Mouse (Mus musculus) MEL (cell line): ENCODE data around the gene Utrn. TPM values are rescaled to one million over a fixed set of nuclear protein-coding genes. Genes with fewer than 3 reads are reported as not detected.

Source experiments
- DNase-seq: peaks from one replicate; pipeline ENCODE4 v3.0.0; 2011; ENCODE audit warnings: low read depth, low spot score
- H3K27ac ChIP-seq: 2 replicates; pipeline ENCODE4 v1.5.1; 2012; ENCODE audit warnings: low read depth, mild to moderate bottlenecking, control low read depth, low read length, moderate library complexity; ENCODE audit not compliant: control insufficient read depth
- H3K27me3 ChIP-seq, 2 experiments: fragments of 150-350 bp in 1 of 2; sonication (generic) in 1 of 2; 2 replicates each; pipeline ENCODE4 v1.6.1; 2012; ENCODE audit warnings: low read length in 2 of 2, mild to moderate bottlenecking in 2 of 2, improper control_type of control experiment in 1 of 2, moderate library complexity in 1 of 2; ENCODE audit not compliant: insufficient read depth in 2 of 2, control insufficient read depth in 1 of 2
- H3K36me3 ChIP-seq, 2 experiments: 2 replicates each; pipeline ENCODE4 v1.6.1; 2012 to 2014; ENCODE audit warnings: low read length in 2 of 2, improper control_type of control experiment in 1 of 2, inconsistent platforms in 1 of 2, mild to moderate bottlenecking in 1 of 2; ENCODE audit not compliant: insufficient read depth in 2 of 2, control insufficient read depth in 1 of 2
- H3K4me1 ChIP-seq, 2 experiments: fragments of 150-350 bp in 1 of 2; sonication (generic) in 1 of 2; 2 replicates each; pipeline ENCODE4 v1.6.1; 2012; ENCODE audit warnings: low read length in 2 of 2, improper control_type of control experiment in 1 of 2, mild to moderate bottlenecking in 1 of 2; ENCODE audit not compliant: insufficient read depth in 2 of 2, control insufficient read depth in 1 of 2
- H3K4me3 ChIP-seq, 2 experiments: fragments of 150-350 bp in 1 of 2; sonication (generic) in 1 of 2; 2 replicates each; pipeline ENCODE4 v1.5.1; 2012; ENCODE audit warnings: low read depth in 2 of 2, low read length in 2 of 2, mild to moderate bottlenecking in 2 of 2, moderate library complexity in 2 of 2, control low read depth in 1 of 2, improper control_type of control experiment in 1 of 2; ENCODE audit not compliant: control insufficient read depth in 1 of 2, insufficient read depth in 1 of 2
- H3K79me2 ChIP-seq: 2 replicates; pipeline ENCODE4 v1.6.1; 2012; ENCODE audit warnings: mild to moderate bottlenecking, low read length, moderate library complexity; ENCODE audit not compliant: control insufficient read depth, poor library complexity, insufficient read depth
- H3K9ac ChIP-seq: 2 replicates; pipeline ENCODE4 v1.6.1; 2012; ENCODE audit warnings: low read depth, mild to moderate bottlenecking, control low read depth, low read length, moderate library complexity; ENCODE audit not compliant: control insufficient read depth, poor library complexity, severe bottlenecking
- H3K9me3 ChIP-seq: fragments of 150-350 bp; sonication (generic); replicated peaks from 2 replicates; pipeline ENCODE4 v1.6.1; 2012; ENCODE audit warnings: mild to moderate bottlenecking, low read length, improper control_type of control experiment, moderate library complexity; ENCODE audit not compliant: insufficient read depth
- BHLHE40 ChIP-seq: IDR thresholded peaks from 2 replicates; pipeline ENCODE4 v1.6.1; 2012; ENCODE audit warnings: low read depth, mild to moderate bottlenecking, inconsistent platforms, low read length, improper control_type of control experiment, borderline replicate concordance
- E2F4 ChIP-seq: IDR thresholded peaks from 2 replicates; pipeline ENCODE4 v1.6.1; 2011; ENCODE audit warnings: low read depth, low read length, improper control_type of control experiment, borderline replicate concordance
- EP300 ChIP-seq, 2 experiments: IDR thresholded peaks; 2 replicates each; pipeline ENCODE4 v1.6.1; 2011; ENCODE audit warnings: improper control_type of control experiment in 2 of 2, low read length in 2 of 2, low read depth in 1 of 2, mild to moderate bottlenecking in 1 of 2
- ETS1 ChIP-seq: IDR thresholded peaks from 2 replicates; pipeline ENCODE4 v1.6.1; 2012; ENCODE audit warnings: low read depth, mild to moderate bottlenecking, inconsistent platforms, low read length, improper control_type of control experiment, moderate library complexity
- GATA1 ChIP-seq: IDR thresholded peaks from 2 replicates; pipeline ENCODE4 v1.6.1; 2011; ENCODE audit warnings: low read depth, low read length, improper control_type of control experiment
- JUND ChIP-seq: IDR thresholded peaks from 2 replicates; pipeline ENCODE4 v1.6.1; 2011; ENCODE audit warnings: low read depth, mild to moderate bottlenecking, improper control_type of control experiment, low read length
- MAFK ChIP-seq: IDR thresholded peaks from 2 replicates; pipeline ENCODE4 v1.6.1; 2011; ENCODE audit warnings: low read depth, mild to moderate bottlenecking, low read length, improper control_type of control experiment, borderline replicate concordance
- MEF2A ChIP-seq: IDR thresholded peaks from 2 replicates; pipeline ENCODE4 v1.6.1; 2014; ENCODE audit warnings: low read depth, mild to moderate bottlenecking, inconsistent platforms, low read length, improper control_type of control experiment; ENCODE audit not compliant: poor library complexity, insufficient replicate concordance, severe bottlenecking; ENCODE audit errors: extremely low read depth
- MYC ChIP-seq: IDR thresholded peaks from 2 replicates; pipeline ENCODE4 v1.6.1; 2011; ENCODE audit warnings: low read depth, mild to moderate bottlenecking, low read length, improper control_type of control experiment, moderate library complexity
- NELFE ChIP-seq: IDR thresholded peaks from 2 replicates; pipeline ENCODE4 v1.6.1; 2011; ENCODE audit warnings: low read depth, low read length, improper control_type of control experiment
- NRF1 ChIP-seq: IDR thresholded peaks from 2 replicates; pipeline ENCODE4 v1.6.1; 2014; ENCODE audit warnings: low read depth, mild to moderate bottlenecking, inconsistent platforms, low read length, improper control_type of control experiment, moderate library complexity; ENCODE audit not compliant: poor library complexity, insufficient read depth, severe bottlenecking
- POLR2AphosphoS2 ChIP-seq: IDR thresholded peaks from 2 replicates; pipeline ENCODE4 v1.6.1; 2011; ENCODE audit warnings: low read length, improper control_type of control experiment
- RAD21 ChIP-seq: IDR thresholded peaks from 2 replicates; pipeline ENCODE4 v1.6.1; 2011; ENCODE audit warnings: mild to moderate bottlenecking, low read depth, low read length, improper control_type of control experiment
- RCOR1 ChIP-seq: IDR thresholded peaks from 2 replicates; pipeline ENCODE4 v1.6.1; 2012; ENCODE audit warnings: low read depth, mild to moderate bottlenecking, inconsistent platforms, low read length, improper control_type of control experiment
- SIN3A ChIP-seq: IDR thresholded peaks from 2 replicates; pipeline ENCODE4 v1.6.1; 2012; ENCODE audit warnings: low read length, improper control_type of control experiment, inconsistent platforms
- SMC3 ChIP-seq: IDR thresholded peaks from 2 replicates; pipeline ENCODE4 v1.6.1; 2011; ENCODE audit warnings: low read depth, low read length, improper control_type of control experiment
- TAL1 ChIP-seq: IDR thresholded peaks from 2 replicates; pipeline ENCODE4 v1.6.1; 2012; ENCODE audit warnings: mild to moderate bottlenecking, inconsistent platforms, low read length, moderate library complexity, mixed read lengths
- TBP ChIP-seq: IDR thresholded peaks from 2 replicates; pipeline ENCODE4 v1.8.0; 2011; ENCODE audit warnings: low read depth, low read length, improper control_type of control experiment
- USF1 ChIP-seq: IDR thresholded peaks from 2 replicates; pipeline ENCODE4 v1.6.1; 2014; ENCODE audit warnings: low read depth, mild to moderate bottlenecking, inconsistent platforms, low read length, improper control_type of control experiment, moderate library complexity
- ZC3H11A ChIP-seq: IDR thresholded peaks from 2 replicates; pipeline ENCODE4 v1.6.1; 2012; ENCODE audit warnings: low read depth, mild to moderate bottlenecking, inconsistent platforms, low read length, improper control_type of control experiment
- ZKSCAN1 ChIP-seq: IDR thresholded peaks from 2 replicates; pipeline ENCODE4 v1.6.1; 2012; ENCODE audit warnings: low read depth, mild to moderate bottlenecking, inconsistent platforms, low read length, improper control_type of control experiment, moderate library complexity
- ZMIZ1 ChIP-seq: IDR thresholded peaks from 2 replicates; pipeline ENCODE4 v1.6.1; 2012; ENCODE audit warnings: low read depth, mild to moderate bottlenecking, inconsistent platforms, low read length, improper control_type of control experiment, moderate library complexity
- ZNF384 ChIP-seq: IDR thresholded peaks from 2 replicates; pipeline ENCODE4 v1.6.1; 2012; ENCODE audit warnings: low read depth, mild to moderate bottlenecking, inconsistent platforms, low read length, improper control_type of control experiment
- polyA plus RNA-seq, 2 experiments: library from polyadenylated mRNA; stranded (reverse) in 1 of 2; unstranded in 1 of 2; fragments of >175 nt in 1 of 2; fragments of >200 nt in 1 of 2; gene quantifications; 2 replicates each; pipeline versions ENCODE4 v1.2.1 to v1.2.4; 2012; ENCODE audit warnings: low replicate concordance in 2 of 2, low read depth in 1 of 2; ENCODE audit not compliant: insufficient read length in 2 of 2, insufficient read depth in 1 of 2, missing spikeins in 1 of 2
- total RNA-seq: library from RNA; depleted of rRNA; stranded (reverse); fragments of 300-350 nt; gene quantifications from 2 replicates; pipeline ENCODE4 v1.2.3, GENCODE M21; 2012

Utrn gene
- total and polyA plus RNA-seq, 3 experiments = 2.3 to 4.3 TPM; not detected in 1

DNA sequence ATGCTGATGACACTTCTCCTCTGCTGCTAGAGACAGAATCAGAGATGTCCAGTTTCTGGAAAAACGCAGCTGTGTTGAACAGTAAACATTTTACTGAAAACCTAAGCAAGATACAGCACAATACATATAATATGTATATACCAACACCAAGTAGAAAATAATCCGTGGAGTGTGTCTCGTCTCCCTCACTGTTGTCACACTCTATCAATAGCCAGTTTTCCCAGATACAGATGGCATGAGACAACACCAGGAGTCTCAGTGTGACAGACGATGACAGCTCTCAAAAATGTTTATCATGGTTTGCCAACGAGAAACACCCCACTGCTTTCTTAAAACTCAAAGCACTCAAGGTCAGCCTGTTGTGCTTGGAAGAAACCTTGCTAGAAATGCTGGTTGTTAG is 515.1 kb downstream of the Utrn start:
- DNase-seq = no peak
- no peaks in the 10 kb centered on the region for H3K36me3 ChIP-seq
- H3K79me2 ChIP-seq = no peaks in the 10 kb centered on the region
- no peaks in the 10 kb centered on the region for H3K27me3 ChIP-seq
- no peaks in the 10 kb centered on the region for H3K4me1 ChIP-seq
- no peak overlapping the region for H3K4me3 ChIP-seq
- no peak overlapping the region for H3K27ac ChIP-seq
- no peaks in the 10 kb centered on the region for H3K9me3 ChIP-seq
- H3K9ac ChIP-seq = no peak overlapping the region
- TF ChIP-seq BHLHE40 (no peak), RAD21 (no peak), RCOR1 (no peak), E2F4 (no peak), EP300 (IDR thresholded peaks at IDR 0.05; ENCODE audit: low read depth in 1 of 2, low read length in 2 of 2) (no peak), NELFE (no peak), ZKSCAN1 (no peak), SMC3 (no peak), NRF1 (no peak), POLR2AphosphoS2 (no peak), SIN3A (no peak), TBP (no peak), ETS1 (no peak), GATA1 (no peak)
- TF ChIP-seq, all 39 proteins: peak for 0

DNA sequence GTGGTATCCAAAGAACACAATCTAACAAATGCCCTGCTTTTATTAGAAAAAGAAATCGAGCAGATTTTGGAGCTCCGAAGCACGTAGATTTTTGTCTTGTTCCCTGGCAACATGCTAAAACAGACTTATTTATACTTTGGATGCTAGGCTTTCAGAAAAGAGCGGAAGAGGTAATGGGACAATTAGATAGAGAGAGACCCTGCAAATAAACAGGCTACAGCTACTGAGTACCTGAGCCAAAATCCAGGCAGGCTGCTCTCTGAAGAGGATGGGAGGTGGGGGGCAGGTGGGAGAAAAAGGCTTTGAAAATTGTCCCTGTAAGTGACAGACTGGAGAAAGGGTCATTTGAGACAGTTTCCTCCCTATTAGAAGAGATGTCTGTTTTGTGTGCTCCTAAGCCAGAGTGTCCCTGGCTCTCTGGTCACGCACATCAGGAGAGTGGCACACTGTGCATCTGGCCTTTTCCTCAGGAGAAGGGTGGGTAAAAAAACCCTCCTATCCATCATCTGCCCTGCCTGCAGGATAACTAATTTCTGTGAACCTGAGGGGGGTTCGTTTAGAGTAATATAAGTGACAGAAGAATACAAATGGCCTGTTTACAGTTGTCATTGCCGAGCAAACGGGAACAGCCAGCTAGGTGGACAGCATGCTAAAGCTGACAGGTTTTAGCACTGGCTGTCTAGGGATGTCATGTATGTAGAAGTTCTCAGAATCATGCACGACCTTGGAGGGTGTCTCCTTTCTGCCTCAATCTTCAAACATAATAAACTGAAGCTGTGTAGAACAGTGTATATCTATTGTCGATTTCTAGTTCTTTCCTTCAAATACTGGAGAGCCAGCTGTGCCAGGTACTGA is 529.2 kb downstream of the Utrn start:
- Histone ChIP-seq H3K4me1 (no peaks in the 10 kb centered on the region), H3K27ac (no peak overlapping the region), H3K9ac (no peak overlapping the region), H3K79me2 (no peaks in the 10 kb centered on the region), H3K4me3 (no peak overlapping the region), H3K9me3 (no peaks in the 10 kb centered on the region), H3K27me3 (peaks cover 0 to 3% of the 10 kb centered on the region in 2 experiments; a peak in 3 of 4 replicates), H3K36me3 (no peaks in the 10 kb centered on the region)
- DNase-seq = no peak
- TF ChIP-seq ZMIZ1 = no peak
- no peak for TF ChIP-seq RAD21
- no peak for TF ChIP-seq MAFK
- no peak for TF ChIP-seq ZC3H11A
- no peak for TF ChIP-seq MEF2A
- TF ChIP-seq ZNF384 = no peak
- TF ChIP-seq TAL1 = no peak
- TF ChIP-seq MYC = no peak
- TF ChIP-seq POLR2AphosphoS2 = no peak
- TF ChIP-seq RCOR1 = no peak
- TF ChIP-seq GATA1 = no peak
- no peak for TF ChIP-seq NRF1
- no peak for TF ChIP-seq NELFE
- no peak for TF ChIP-seq USF1
- no peak for TF ChIP-seq JUND
- TF ChIP-seq BHLHE40 = no peak
